Mouse (Mus musculus): ENCODE data around the gene Anp32e. TPM values are rescaled to one million over a fixed set of nuclear protein-coding genes. Genes with fewer than 3 reads are reported as not detected.
A peak's percentile ranks its signal among the peaks of the same experiment; 100 is the strongest.

Anp32e gene
- polyA plus RNA-seq, 1 experiment = 235 TPM

DNA sequence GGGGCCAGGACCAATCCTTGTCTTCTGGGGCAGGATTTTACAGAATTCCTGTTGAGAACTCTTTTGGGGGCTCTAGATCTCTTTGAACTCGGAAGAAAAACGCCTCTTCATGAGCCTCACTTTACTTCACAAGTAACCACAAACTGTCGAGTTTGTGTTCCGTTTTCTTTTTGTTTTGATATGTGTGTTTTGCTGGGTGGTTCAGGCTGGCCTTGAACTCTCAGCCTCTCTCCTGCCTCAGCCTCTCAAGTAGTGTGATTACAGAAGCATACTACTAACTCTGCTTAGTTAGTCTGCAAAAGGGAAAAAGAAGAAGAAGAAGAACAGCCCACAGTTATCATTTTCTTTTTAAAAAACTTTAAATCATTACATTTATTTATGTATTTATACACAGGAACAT is 4.9 kb upstream of the Anp32e start:
- no peaks in the 10 kb centered on the region for H3K4me1 ChIP-seq (ENCODE audit: control insufficient read depth, insufficient read depth, low read length)
- no peak overlapping the region for H3K27ac ChIP-seq (ENCODE audit: insufficient read depth, low read length)
- no peak for TF ChIP-seq CTCF (IDR thresholded peaks at IDR 0.05; ENCODE audit: borderline replicate concordance, insufficient read depth, low read length)
- TF ChIP-seq POLR2A (IDR thresholded peaks at IDR 0.05; ENCODE audit: low read depth, low read length) = no peak
- no peak overlapping the region for H3K4me3 ChIP-seq (ENCODE audit: insufficient read depth, low read length)

DNA sequence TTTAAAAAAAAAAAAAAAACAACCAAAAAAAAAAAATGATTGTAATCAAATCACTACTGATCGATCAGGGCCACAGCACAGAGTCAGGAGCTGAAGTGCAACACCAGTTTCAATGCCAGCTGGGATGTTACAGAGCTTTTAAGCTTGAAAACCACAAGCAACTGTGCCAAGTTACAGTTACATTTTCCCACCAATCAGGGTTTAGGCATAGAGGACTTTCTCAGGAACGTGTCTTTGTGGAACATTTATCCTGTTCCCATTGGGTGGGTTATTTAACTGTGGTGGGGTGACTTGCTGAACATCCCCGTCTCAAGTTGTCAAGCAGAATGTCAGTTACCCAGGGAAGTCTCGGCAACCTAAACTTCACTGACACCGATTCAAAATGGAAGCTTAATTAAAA is 4.0 kb upstream of the Anp32e start:
- H3K27ac ChIP-seq (ENCODE audit: insufficient read depth, low read length) = no peak overlapping the region
- no peak for TF ChIP-seq CTCF (IDR thresholded peaks at IDR 0.05; ENCODE audit: borderline replicate concordance, insufficient read depth, low read length)
- TF ChIP-seq POLR2A (IDR thresholded peaks at IDR 0.05; ENCODE audit: low read depth, low read length) = no peak
- H3K4me1 ChIP-seq (ENCODE audit: control insufficient read depth, insufficient read depth, low read length) = no peaks in the 10 kb centered on the region
- no peak overlapping the region for H3K4me3 ChIP-seq (ENCODE audit: insufficient read depth, low read length)

DNA sequence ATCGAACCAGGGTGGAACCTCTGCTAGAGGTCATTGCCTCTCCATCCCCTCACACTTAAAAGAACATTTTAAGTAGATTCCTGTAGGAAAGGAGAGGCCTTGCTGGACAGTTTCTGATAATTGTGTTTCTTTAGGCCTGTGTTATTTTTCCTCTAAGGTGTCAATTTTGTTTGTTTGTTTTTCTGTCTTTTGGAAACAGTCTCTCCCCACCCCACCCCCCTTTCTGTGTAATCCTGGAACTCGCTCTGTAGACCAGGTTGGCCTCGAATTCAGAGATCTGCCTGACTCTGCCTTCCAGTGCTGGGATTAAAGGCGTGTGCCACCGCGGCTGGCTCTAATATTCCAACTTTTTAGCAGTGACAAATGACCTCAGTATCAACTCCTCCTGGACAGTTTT is 787 bp upstream of the Anp32e start:
- no peak for TF ChIP-seq CTCF (IDR thresholded peaks at IDR 0.05; ENCODE audit: borderline replicate concordance, insufficient read depth, low read length)
- no peak for TF ChIP-seq POLR2A (IDR thresholded peaks at IDR 0.05; ENCODE audit: low read depth, low read length)
- peak overlapping the region; percentile 55 for H3K4me3 ChIP-seq (ENCODE audit: insufficient read depth, low read length)
- H3K27ac ChIP-seq (ENCODE audit: insufficient read depth, low read length) = 0 out of 2 replicates have a peak overlapping the region, but pooled peaks have one; percentile 1
- H3K4me1 ChIP-seq (ENCODE audit: control insufficient read depth, insufficient read depth, low read length) = no peaks in the 10 kb centered on the region

DNA sequence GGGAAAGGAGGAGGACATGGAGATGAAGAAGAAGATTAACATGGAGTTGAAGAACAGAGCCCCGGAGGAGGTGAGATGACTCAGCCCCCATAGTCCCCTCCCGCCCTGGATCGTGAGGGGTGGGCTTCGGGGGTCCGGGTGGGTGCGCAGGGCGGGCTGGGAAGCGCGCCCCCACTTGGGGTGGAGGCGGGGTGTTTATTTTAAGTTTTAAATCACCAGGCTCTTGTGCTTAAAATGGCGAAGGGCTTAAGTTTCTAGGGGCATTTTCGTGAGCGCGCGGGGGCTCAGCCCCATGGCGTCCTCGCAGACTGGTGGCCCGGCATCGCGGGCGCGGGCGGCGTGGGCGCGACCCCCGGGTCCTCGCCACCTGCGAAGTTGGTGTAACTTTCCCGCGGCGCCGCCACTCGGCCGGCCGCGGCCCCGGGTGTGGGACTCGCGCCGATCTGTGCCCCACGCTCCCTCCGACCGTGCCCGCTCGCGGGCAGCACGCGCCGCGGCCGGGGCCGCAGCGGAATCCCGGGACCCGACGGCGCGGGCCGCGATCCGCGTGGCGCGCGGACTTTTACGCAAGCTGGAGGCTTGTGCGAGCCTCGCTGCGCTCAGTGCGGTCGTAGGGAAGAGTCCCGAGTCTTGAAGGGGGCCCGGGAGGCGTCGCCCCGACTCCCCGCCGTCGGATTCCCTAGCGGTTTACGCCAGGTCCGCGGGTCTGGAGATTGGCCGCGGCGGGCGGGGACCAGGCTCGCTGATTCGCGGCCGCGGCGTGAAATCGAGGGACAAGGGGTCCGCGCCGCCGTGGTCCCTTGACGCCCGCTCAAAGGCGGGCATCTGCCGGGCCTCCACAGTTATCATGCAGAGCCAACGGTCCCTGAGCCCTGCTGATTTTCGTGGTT is 780 bp downstream of the Anp32e start:
- 0 out of 2 replicates have a peak, but pooled peaks have one; percentile 16 for TF ChIP-seq POLR2A (IDR thresholded peaks at IDR 0.05; ENCODE audit: low read depth, low read length)
- TF ChIP-seq CTCF (IDR thresholded peaks at IDR 0.05; ENCODE audit: borderline replicate concordance, insufficient read depth, low read length) = no peak
- Histone ChIP-seq H3K4me1 (ENCODE audit: control insufficient read depth, insufficient read depth, low read length) (no peaks in the 10 kb centered on the region), H3K27ac (ENCODE audit: insufficient read depth, low read length) (peak overlapping the region; percentile 49; the same call in 1 of the 2 replicates), H3K4me3 (ENCODE audit: insufficient read depth, low read length) (peak overlapping the region; percentile 99)

DNA sequence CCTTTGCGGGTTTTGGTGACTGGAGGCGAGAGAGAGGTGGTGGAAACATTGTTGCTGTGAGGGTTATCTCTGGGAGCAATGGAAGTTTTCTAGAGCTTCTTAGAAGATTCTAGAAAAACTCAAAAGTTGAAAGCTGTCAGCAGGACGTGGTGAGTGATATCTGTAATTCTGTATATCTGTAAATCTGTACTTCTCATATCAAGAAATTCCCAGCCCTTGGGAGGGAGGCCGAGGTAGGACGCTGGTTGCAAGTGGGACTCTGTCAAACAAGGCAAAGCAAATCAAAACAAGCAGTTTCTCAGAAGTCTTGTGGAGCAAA is 1.4 kb downstream of the Anp32e start:
- Histone ChIP-seq H3K27ac (ENCODE audit: insufficient read depth, low read length) (no peak overlapping the region), H3K4me1 (ENCODE audit: control insufficient read depth, insufficient read depth, low read length) (no peaks in the 10 kb centered on the region), H3K4me3 (ENCODE audit: insufficient read depth, low read length) (peak overlapping the region; percentile 99)
- no peak for TF ChIP-seq POLR2A (IDR thresholded peaks at IDR 0.05; ENCODE audit: low read depth, low read length)
- TF ChIP-seq CTCF (IDR thresholded peaks at IDR 0.05; ENCODE audit: borderline replicate concordance, insufficient read depth, low read length) = no peak

DNA sequence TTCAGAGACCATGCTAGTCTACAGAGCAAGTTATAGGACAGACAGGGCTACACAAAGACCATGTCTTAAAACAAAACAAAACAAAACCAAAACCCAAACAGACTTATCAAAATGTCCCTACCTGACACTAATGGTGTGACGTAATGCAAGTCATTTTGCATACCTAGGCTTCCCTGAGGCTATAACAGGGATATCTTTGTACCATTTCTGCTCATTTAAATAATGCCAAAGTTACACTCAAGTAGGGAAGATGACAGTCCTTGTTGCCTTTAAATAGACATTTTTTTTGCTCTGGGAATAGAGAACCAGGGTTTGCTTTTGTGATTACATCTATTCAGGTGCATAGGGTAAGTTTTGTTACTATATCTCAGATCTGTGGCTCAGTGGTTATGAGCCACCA is 2.4 kb downstream of the Anp32e start:
- Histone ChIP-seq H3K27ac (ENCODE audit: insufficient read depth, low read length) (no peak overlapping the region), H3K4me3 (ENCODE audit: insufficient read depth, low read length) (no peak overlapping the region), H3K4me1 (ENCODE audit: control insufficient read depth, insufficient read depth, low read length) (no peaks in the 10 kb centered on the region)
- TF ChIP-seq CTCF (IDR thresholded peaks at IDR 0.05; ENCODE audit: borderline replicate concordance, insufficient read depth, low read length) (no peak), POLR2A (IDR thresholded peaks at IDR 0.05; ENCODE audit: low read depth, low read length) (no peak)

DNA sequence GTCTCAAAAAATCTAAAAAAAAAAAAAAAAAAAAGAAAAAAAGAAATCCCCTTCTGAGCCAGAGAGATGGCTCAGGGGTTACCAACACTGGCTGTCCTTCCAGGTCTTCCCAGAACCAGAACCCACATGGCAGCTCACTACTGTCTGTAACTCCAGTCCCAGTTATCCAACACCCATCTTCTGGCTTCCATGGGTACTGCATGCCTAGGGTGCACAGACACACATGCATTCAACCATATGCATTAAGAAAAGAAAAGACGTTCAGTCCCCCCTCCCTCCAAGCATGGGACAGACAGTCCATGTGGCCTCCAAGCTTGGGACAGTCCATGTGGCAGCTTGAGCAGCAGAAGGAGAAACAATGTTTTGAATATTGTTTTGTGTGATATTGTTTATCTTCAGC is 3.1 kb downstream of the Anp32e start:
- no peak overlapping the region for H3K4me3 ChIP-seq (ENCODE audit: insufficient read depth, low read length)
- TF ChIP-seq CTCF (IDR thresholded peaks at IDR 0.05; ENCODE audit: borderline replicate concordance, insufficient read depth, low read length) (no peak), POLR2A (IDR thresholded peaks at IDR 0.05; ENCODE audit: low read depth, low read length) (no peak)
- H3K4me1 ChIP-seq (ENCODE audit: control insufficient read depth, insufficient read depth, low read length) = no peaks in the 10 kb centered on the region
- no peak overlapping the region for H3K27ac ChIP-seq (ENCODE audit: insufficient read depth, low read length)

DNA sequence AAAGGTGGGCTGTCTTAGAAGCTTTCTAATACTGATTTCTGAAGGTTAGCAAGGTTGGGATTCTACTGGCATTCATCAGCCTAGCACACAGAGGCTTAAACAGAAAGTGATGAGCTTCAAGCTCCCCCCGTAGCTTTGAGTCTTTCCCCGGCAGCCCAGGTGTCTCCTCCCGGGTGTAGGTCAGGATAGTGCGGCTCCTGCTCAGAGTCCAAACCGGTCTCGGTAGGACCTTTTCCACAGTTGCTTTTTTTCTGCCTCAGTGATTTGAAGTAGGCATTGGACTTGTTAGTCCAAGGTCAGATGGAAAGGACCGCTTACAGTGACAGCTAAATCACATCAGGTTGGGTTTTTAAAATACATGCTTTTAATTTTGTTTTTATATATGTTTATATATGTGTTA is 3.5 kb downstream of the Anp32e start:
- H3K4me3 ChIP-seq (ENCODE audit: insufficient read depth, low read length) = no peak overlapping the region
- TF ChIP-seq CTCF (IDR thresholded peaks at IDR 0.05; ENCODE audit: borderline replicate concordance, insufficient read depth, low read length) (no peak), POLR2A (IDR thresholded peaks at IDR 0.05; ENCODE audit: low read depth, low read length) (no peak)
- no peak overlapping the region for H3K27ac ChIP-seq (ENCODE audit: insufficient read depth, low read length)
- H3K4me1 ChIP-seq (ENCODE audit: control insufficient read depth, insufficient read depth, low read length) = no peaks in the 10 kb centered on the region

DNA sequence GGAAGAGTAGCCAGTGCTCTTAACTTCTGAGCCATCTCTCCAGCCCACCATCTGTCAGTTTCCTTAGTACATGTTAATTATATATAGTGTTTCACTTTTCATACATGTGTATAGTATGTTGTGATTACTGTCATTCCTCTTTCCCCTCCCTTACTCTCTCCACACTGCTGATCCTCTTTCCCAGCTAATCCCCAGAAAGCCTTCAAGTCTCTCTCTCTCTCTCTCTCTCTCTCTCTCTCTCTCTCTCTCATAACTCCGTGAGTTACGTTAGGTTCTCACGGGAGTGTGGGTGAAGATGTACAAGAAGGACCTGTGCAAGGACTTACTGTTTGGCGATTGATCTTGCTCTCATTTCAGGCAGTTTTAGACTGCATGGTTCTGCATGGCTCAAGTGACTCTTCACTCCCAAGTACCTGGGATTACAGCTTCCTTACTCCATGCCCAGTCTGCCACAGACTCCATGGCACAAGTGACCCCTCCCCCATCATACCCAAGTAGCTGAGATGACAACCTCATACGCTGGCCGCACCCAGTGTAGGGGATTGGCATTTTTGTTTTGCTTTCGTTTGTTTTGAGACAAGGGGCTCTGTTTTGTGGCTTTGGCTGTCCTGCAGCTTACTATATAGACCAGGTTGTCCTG is 4.2 kb downstream of the Anp32e start:
- Histone ChIP-seq H3K27ac (ENCODE audit: insufficient read depth, low read length) (no peak overlapping the region), H3K4me3 (ENCODE audit: insufficient read depth, low read length) (no peak overlapping the region), H3K4me1 (ENCODE audit: control insufficient read depth, insufficient read depth, low read length) (no peaks in the 10 kb centered on the region)
- TF ChIP-seq POLR2A (IDR thresholded peaks at IDR 0.05; ENCODE audit: low read depth, low read length) = no peak
- TF ChIP-seq CTCF (IDR thresholded peaks at IDR 0.05; ENCODE audit: borderline replicate concordance, insufficient read depth, low read length) = no peak

DNA sequence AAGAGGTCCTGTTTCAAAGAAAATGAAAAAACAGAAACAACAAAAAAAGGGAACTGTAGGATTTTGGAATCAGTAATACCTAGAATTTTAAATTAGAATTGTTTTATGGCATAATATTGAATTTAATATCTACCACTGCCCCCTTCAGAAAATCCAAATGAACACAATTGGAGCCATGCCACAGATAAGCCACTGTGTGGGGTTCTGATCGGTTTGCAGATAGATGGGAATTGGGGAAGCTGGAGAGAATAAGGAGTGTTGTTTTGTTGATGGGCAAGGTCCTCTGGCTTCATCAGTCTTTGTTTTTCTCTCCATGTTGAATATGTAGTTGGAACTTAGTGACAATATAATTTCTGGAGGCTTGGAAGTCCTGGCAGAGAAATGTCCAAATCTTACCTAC is 5.4 kb downstream of the Anp32e start:
- Histone ChIP-seq H3K27ac (ENCODE audit: insufficient read depth, low read length) (no peak overlapping the region), H3K4me1 (ENCODE audit: control insufficient read depth, insufficient read depth, low read length) (no peaks in the 10 kb centered on the region), H3K4me3 (ENCODE audit: insufficient read depth, low read length) (no peak overlapping the region)
- TF ChIP-seq CTCF (IDR thresholded peaks at IDR 0.05; ENCODE audit: borderline replicate concordance, insufficient read depth, low read length) = no peak
- no peak for TF ChIP-seq POLR2A (IDR thresholded peaks at IDR 0.05; ENCODE audit: low read depth, low read length)
